ENCODE assay signal across 19 mouse cellular contexts in the genomic region with DNA sequence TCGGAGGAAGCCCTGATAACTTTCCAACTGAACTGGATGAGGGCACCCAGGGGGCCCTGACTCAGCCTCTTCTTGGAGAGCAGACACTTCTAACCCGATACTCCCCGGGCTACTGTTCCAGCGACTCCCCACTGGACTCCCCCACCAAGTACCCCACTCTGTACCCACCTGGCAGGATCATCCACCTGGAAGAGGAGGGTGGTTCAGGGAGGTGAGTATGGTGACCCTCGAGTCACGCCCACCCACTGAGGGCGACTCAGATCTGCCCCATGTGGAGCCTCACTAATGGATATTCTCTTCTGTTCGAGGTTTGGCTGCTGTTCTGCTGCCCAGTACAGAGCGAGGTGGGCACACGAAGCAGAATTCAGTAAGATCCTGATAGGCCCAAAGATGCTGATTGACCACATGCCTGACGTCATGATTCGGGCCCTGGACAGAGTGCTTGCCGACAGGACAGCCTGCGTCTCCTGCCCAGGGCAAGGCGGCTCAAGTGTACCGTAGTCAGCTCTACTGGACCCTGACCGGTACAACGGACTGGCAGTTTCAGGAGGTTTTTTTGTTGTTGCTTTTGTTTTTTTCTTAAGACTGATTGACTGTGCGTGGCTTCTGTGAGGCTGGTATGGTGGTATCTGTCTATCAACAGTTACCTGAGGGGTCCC. TPM values are rescaled to one million over a fixed set of nuclear protein-coding genes. Genes with fewer than 3 reads are reported as not detected.
DNase-seq lines count a peak whose midpoint lies in the region; ATAC-seq and TF ChIP-seq lines count a peak whose summit lies in the region.
"Had no signal": no experiment of that assay in that cellular context is flagged by ENCODE, and none has a peak within 500 bp of the region (broad histone marks: within the 10 kb centered on the region; RNA-seq: fewer than 3 reads in every experiment).

No protein-coding gene starts in this region.

- no peak overlapping the region for H3ac ChIP-seq in myocyte (ENCODE audit: control insufficient read depth, insufficient read length)

- H3K36me3 ChIP-seq in kidney, adult 2 months (ENCODE audit: control insufficient read depth, insufficient read depth, low read length): no peaks in the 10 kb centered on the region
- peaks cover 34% of the 10 kb centered on the region for H3K36me3 ChIP-seq in liver, embryonic 11.5 days (ENCODE audit: control insufficient read depth, insufficient read depth, low read length)
- peaks cover 3% of the 10 kb centered on the region for H3K36me3 ChIP-seq in myocyte (ENCODE audit: control insufficient read depth, insufficient read depth)
- H3K36me3 ChIP-seq in forebrain, embryonic 10.5 days (replicated peaks): peaks cover 94% of the 10 kb centered on the region

- DNase-seq in kidney, adult 2 months: peak; percentile 77
- DNase-seq in kidney, postnatal 14 days: no peak
- DNase-seq in liver, embryonic 11.5 days (ENCODE audit: low spot score): no peak
- DNase-seq in liver: no peak
- no peak for DNase-seq in forebrain, embryonic 10.5 days (ENCODE audit: extremely low spot score, low spot score)
- no peak for DNase-seq in right cerebral cortex, postnatal 14 days
- DNase-seq: adrenal gland, adult 2 months; cerebellum, adult 11 months; cerebellum, adult 9-11 months; gastrocnemius, postnatal 36 days; right cerebral cortex, postnatal 25 days; spleen, adult 18-20 months; thymus, postnatal 14 days had no signal

- TF ChIP-seq CTCF in kidney, adult 2 months (conservative IDR thresholded peaks at IDR 0.05; ENCODE audit: insufficient read depth, insufficient read length, low read depth, low read length): no peak

- peaks cover 4% of the 10 kb centered on the region for H3K79me2 ChIP-seq in myocyte (ENCODE audit: control insufficient read depth, insufficient read depth)

- H3K4me2 ChIP-seq in liver, embryonic 11.5 days: no peak overlapping the region
- no peak overlapping the region for H3K4me2 ChIP-seq in myocyte (ENCODE audit: low read depth)
- H3K4me2 ChIP-seq: forebrain, embryonic 13.5 days; hindbrain, embryonic 15.5 days; limb, embryonic 13.5 days; midbrain, embryonic 11.5 days had no signal

- H3K4me1 ChIP-seq in kidney, adult 2 months (ENCODE audit: control insufficient read depth, insufficient read depth, low read length): peaks cover 7% of the 10 kb centered on the region; the same call in 1 of the 2 replicates
- peaks cover 2% of the 10 kb centered on the region; the same call in 1 of the 2 replicates for H3K4me1 ChIP-seq in liver, embryonic 11.5 days (replicated peaks; ENCODE audit: control insufficient read depth, insufficient read depth, low read length)
- peaks cover 3% of the 10 kb centered on the region for H3K4me1 ChIP-seq in forebrain, embryonic 10.5 days
- H3K4me1 ChIP-seq: forebrain, embryonic 13.5 days had no signal

- 68% methylated on average over 19 of the region's 19 CpGs for WGBS in kidney, adult 2 months
- 90% methylated on average over 19 of the region's 19 CpGs for WGBS in liver, embryonic 11.5 days
- 89% methylated on average over 19 of the region's 19 CpGs for WGBS in forebrain, embryonic 10.5 days

- no peak overlapping the region for H3K4me3 ChIP-seq in kidney, adult 2 months (ENCODE audit: insufficient read depth, low read depth, low read length)
- no peak overlapping the region for H3K4me3 ChIP-seq in liver, embryonic 11.5 days (ENCODE audit: low read depth, low read length)
- H3K4me3 ChIP-seq in myocyte: no peak overlapping the region
- H3K4me3 ChIP-seq in forebrain, embryonic 10.5 days: no peak overlapping the region
- H3K4me3 ChIP-seq: forebrain, embryonic 13.5 days; hindbrain, embryonic 15.5 days; limb, embryonic 13.5 days had no signal

- no peaks in the 10 kb centered on the region for H3K27me3 ChIP-seq in kidney, adult 2 months (replicated peaks; ENCODE audit: control insufficient read depth, insufficient read depth, low read length)
- H3K27me3 ChIP-seq in liver, embryonic 11.5 days (replicated peaks; ENCODE audit: control insufficient read depth, insufficient read depth, low read length): no peaks in the 10 kb centered on the region
- H3K27me3 ChIP-seq in myocyte (ENCODE audit: control insufficient read depth, insufficient read depth, insufficient read length): no peaks in the 10 kb centered on the region
- no peaks in the 10 kb centered on the region for H3K27me3 ChIP-seq in forebrain, embryonic 10.5 days (ENCODE audit: poor library complexity, severe bottlenecking)
- H3K27me3 ChIP-seq: forebrain, embryonic 13.5 days; hindbrain, embryonic 15.5 days; limb, embryonic 13.5 days had no signal

- H3K27ac ChIP-seq in kidney, adult 2 months (ENCODE audit: insufficient read depth, low read depth, low read length): no peak overlapping the region
- no peak overlapping the region for H3K27ac ChIP-seq in liver, embryonic 11.5 days (ENCODE audit: low read depth, low read length)
- H3K27ac ChIP-seq in forebrain, embryonic 10.5 days: no peak overlapping the region
- H3K27ac ChIP-seq: forebrain, embryonic 13.5 days; hindbrain, embryonic 15.5 days; limb, embryonic 13.5 days had no signal

- no peak for TF ChIP-seq POLR2A in kidney, adult 2 months (IDR thresholded peaks at IDR 0.05; ENCODE audit: low read depth, low read length)
- no peak for TF ChIP-seq POLR2A in myocyte (IDR thresholded peaks at IDR 0.05; ENCODE audit: insufficient read length, low read depth)

- no peaks in the 10 kb centered on the region for H3K9me3 ChIP-seq in liver, embryonic 11.5 days (ENCODE audit: control insufficient read depth, low read length)
- H3K9me3 ChIP-seq in forebrain, embryonic 10.5 days: no peaks in the 10 kb centered on the region
- H3K9me3 ChIP-seq: forebrain, embryonic 13.5 days; hindbrain, embryonic 15.5 days; limb, embryonic 13.5 days had no signal

- no peak overlapping the region for H3K9ac ChIP-seq in liver, embryonic 11.5 days (ENCODE audit: low read depth, low read length)
- H3K9ac ChIP-seq: forebrain, embryonic 13.5 days; hindbrain, embryonic 15.5 days; limb, embryonic 13.5 days had no signal

- 0 out of 2 replicates have a peak, but pooled peaks have one; percentile 8 for ATAC-seq in liver, embryonic 11.5 days (replicated peaks; ENCODE audit: low FRiP score)
- ATAC-seq: forebrain, embryonic 13.5 days; lung, postnatal 0 days had no signal

TF ChIP-seq in myocyte, 11 proteins besides CTCF, POLR2A, EP300 and RAD21:
- no peak for TF ChIP-seq TCF3 (IDR thresholded peaks at IDR 0.05; ENCODE audit: insufficient read length, low read depth)
- peak; percentile 75 for TF ChIP-seq POLR2AphosphoS2 (IDR thresholded peaks at IDR 0.05; ENCODE audit: insufficient read length, low read depth)

RNA-seq across cellular contexts. Expression of a gene that starts 24.8 kb away (rescaled TPM):
- polyA plus RNA-seq in kidney, adult 2 months (2012; rRNA removed): 259 and 277 TPM in 2 replicates
- polyA plus RNA-seq in liver, embryonic 11.5 days (2014; fragmentation: Nextera tagmentation; extraction: Ambion mirVana): 352 and 370 TPM in 2 replicates
- polyA plus RNA-seq in myocyte (2012; fragmentation: generic; extraction: Trizol): 245 TPM
- 346 and 370 TPM in 2 replicates for polyA plus RNA-seq in forebrain, embryonic 10.5 days (2016; fragmentation: Nextera tagmentation; extraction: Ambion mirVana)

RNA-seq across cellular contexts. Expression of a gene that starts 38.6 kb away (rescaled TPM):
- 11.7 TPM in 2 replicates for polyA plus RNA-seq in kidney, adult 2 months (2012; rRNA removed)
- polyA plus RNA-seq in liver, embryonic 11.5 days (2014; fragmentation: Nextera tagmentation; extraction: Ambion mirVana): 13.7 and 14.9 TPM in 2 replicates
- 3.9 TPM for polyA plus RNA-seq in myocyte (2012; fragmentation: generic; extraction: Trizol)
- polyA plus RNA-seq in forebrain, embryonic 10.5 days (2016; fragmentation: Nextera tagmentation; extraction: Ambion mirVana): 14.2 and 14.3 TPM in 2 replicates
